Mouse (Mus musculus): ENCODE results near the gene Gdpd5. TPM values are rescaled to one million over a fixed set of nuclear protein-coding genes. Genes with fewer than 3 reads are reported as not detected.

The Gdpd5 gene
- polyA plus RNA-seq, 1 experiment from 2014 or later, result 40.0 TPM

DNA sequence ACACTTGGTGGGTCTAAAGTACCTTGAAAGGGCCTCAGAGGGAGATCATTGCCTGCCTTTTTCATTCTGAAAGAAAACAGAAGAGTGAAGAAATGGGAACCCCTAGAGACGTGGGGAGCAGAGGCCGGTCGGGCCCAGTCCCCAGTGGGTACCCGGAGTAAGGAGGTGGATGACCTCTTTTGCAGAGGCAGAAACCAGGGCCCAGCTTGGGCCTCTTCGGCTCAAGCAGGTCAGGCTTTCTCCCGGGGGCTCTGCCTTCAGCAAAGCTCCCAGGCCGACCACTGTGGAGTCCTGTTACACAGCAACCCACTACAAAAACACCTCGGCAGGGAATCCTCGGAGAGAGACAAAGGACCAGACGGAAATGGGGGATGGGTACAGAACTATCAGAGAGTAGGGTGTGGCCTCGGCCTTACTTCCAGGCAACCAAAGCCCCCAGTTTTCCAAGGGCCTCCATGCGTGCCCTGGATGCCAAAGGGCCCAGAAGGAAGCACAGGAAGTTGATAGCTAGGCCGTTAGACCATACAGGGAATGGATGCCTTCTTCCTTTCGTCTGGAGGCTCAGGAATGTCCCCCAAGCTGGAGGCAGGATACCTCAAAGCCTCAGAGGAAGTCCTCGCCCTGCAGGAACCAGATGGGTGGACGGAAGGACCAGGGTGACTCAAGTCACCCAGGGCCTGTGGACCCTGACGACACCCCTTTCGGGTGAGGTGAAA lies 29.3 kb upstream of the Gdpd5 start:
- Histone ChIP-seq H3K4me3 (replicated peaks; ENCODE audit: low read depth, low read length) (peak overlapping the region; percentile 37), H3K9ac (replicated peaks; ENCODE audit: low read length) (peak overlapping the region; percentile 34), H3K4me1 (ENCODE audit: control insufficient read depth, insufficient read depth, low read length) (peaks cover 52% of the 10 kb centered on the region), H3K27me3 (ENCODE audit: control insufficient read depth, insufficient read depth, low read length) (no peaks in the 10 kb centered on the region), H3K27ac (replicated peaks; ENCODE audit: low read depth, low read length) (peak overlapping the region; percentile 76), H3K4me2 (ENCODE audit: low read length) (peak overlapping the region; percentile 64), H3K36me3 (ENCODE audit: control insufficient read depth, insufficient read depth, low read length) (peaks cover 7% of the 10 kb centered on the region), H3K9me3 (ENCODE audit: control insufficient read depth, low read length) (no peaks in the 10 kb centered on the region)
- WGBS, result 4% methylated on average over 18 of the region's 18 CpGs
- peak; percentile 75 for DNase-seq
- peak; percentile 43; the same call in 1 of the 2 replicates for ATAC-seq (ENCODE audit: low FRiP score, low TSS enrichment)

DNA sequence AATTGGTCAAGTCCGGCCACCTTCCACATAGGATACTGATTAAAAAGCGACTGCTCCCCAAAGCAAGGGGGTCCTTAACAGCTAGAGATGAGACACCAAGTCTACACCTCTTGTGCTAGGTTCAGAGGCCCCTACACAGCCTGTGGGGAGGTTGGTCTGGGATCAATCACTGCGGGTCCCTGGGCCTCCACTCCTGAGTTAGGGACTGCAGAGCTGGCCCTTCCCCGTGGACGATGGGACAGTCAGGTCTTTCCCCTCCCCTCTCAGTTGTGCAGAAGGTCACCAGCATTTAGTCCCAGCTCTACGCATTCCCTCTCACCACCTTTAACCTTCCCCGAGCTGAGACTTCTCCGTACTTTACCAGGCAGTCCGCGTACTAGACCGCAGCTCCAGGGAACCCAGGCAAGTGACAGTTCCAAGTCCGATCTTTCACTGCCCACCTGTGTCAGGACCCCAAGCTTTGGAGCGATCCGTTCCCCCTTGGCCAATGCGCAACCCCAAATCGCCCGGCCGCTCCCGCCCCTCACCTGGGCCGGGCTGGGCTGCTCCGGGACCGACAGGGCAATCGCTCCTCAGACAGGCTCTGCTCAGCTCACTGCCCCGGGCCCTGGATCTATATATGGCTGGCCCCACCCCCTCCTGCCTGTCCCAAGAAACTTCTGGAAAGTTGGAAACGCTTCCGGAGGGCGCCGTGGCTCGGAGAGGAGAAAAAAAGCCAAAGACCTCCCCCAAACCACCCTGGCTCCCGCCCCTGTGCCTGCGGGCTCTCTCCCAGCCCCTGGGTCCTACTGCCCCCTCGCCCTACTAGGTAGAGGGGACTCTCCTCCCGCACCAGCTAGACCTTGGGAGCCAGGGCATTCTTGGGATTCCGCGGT lies 28.5 kb upstream of the Gdpd5 start, which contains the start of gene Serpinh1:
TSS of gene Serpinh1 (minus strand) at position 714 of the 875 bp plus-strand sequence.
- Histone ChIP-seq H3K27me3 (ENCODE audit: control insufficient read depth, insufficient read depth, low read length) (no peaks in the 10 kb centered on the region), H3K9me3 (ENCODE audit: control insufficient read depth, low read length) (no peaks in the 10 kb centered on the region), H3K4me3 (replicated peaks; ENCODE audit: low read depth, low read length) (peak within 1 kb of the TSS; percentile 37), H3K9ac (replicated peaks; ENCODE audit: low read length) (peak within 1 kb of the TSS; percentile 34), H3K4me1 (ENCODE audit: control insufficient read depth, insufficient read depth, low read length) (peaks cover 57% of the 10 kb centered on the region), H3K27ac (replicated peaks; ENCODE audit: low read depth, low read length) (peak within 1 kb of the TSS; percentile 76), H3K4me2 (ENCODE audit: low read length) (peak within 1 kb of the TSS; percentile 64), H3K36me3 (ENCODE audit: control insufficient read depth, insufficient read depth, low read length) (peaks cover 6% of the 10 kb centered on the region; the same call in 1 of the 2 replicates)
- ATAC-seq (ENCODE audit: low FRiP score, low TSS enrichment) (no peak), DNase-seq (peak; percentile 74)
- 3% methylated on average over 35 of the region's 35 CpGs for WGBS

DNA sequence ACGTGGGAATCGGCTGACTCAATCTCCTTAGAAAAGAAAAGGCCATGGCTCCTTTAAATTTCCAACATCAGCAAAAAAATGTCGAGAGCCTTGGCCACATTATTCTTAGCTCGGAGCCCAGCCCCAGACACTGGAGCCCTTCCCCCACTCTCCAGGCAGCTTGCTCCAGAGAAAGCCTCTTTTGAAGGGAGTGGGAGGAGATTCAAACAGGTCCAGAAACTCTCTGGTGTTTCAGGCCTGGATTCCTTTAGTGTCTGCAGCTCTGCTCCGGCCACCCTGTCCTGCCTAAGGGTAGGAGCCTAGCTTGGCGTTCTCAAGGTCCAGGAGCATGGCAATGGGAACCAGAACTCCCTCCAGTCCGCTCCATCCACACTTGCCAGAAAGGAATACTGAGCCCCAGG lies 25.5 kb upstream of the Gdpd5 start:
- Histone ChIP-seq H3K4me3 (replicated peaks; ENCODE audit: low read depth, low read length) (no peak overlapping the region), H3K27me3 (ENCODE audit: control insufficient read depth, insufficient read depth, low read length) (no peaks in the 10 kb centered on the region), H3K9ac (replicated peaks; ENCODE audit: low read length) (peak overlapping the region; percentile 31; the same call in 1 of the 2 replicates), H3K4me2 (ENCODE audit: low read length) (peak overlapping the region; percentile 14), H3K27ac (replicated peaks; ENCODE audit: low read depth, low read length) (peak overlapping the region; percentile 76), H3K36me3 (ENCODE audit: control insufficient read depth, insufficient read depth, low read length) (no peaks in the 10 kb centered on the region), H3K4me1 (ENCODE audit: control insufficient read depth, insufficient read depth, low read length) (peaks cover 65% of the 10 kb centered on the region), H3K9me3 (ENCODE audit: control insufficient read depth, low read length) (no peaks in the 10 kb centered on the region)
- ATAC-seq (ENCODE audit: low FRiP score, low TSS enrichment), result no peak
- DNase-seq, result peak; percentile 87
- 4% methylated on average over 7 of the region's 7 CpGs for WGBS

DNA sequence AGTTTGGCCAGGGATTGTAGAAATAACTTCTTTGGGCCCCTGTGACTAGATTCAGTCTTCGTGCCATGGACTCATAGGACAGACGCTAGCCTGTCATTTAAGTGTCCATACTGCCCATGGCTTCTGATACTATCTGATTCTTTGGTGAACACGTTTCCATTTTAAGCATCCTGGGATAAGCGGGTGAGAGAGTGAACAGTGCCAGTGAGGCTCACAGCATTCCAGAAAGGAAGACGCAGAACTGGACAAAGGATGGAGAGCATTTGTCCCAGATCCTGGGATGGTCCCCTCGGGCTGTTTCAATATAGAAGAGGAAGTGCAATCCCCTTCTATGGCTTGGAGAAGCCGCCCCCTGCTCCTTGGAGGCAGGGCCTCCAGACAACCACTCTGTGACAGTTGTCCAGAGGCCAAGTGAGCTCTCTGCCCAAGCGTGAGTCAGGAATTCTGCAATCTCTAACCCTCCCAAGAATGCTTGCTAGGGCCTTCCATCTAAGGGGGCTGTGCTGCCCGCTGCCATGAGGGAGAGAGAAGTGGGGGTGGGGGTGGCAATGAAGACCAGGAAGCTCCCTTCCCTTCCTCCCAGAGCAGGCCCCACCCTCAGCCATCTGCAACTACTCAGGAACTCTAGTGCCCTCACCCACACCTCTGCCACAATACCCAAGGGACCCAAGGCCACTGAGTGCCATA lies 24.8 kb upstream of the Gdpd5 start:
- Histone ChIP-seq H3K9me3 (ENCODE audit: control insufficient read depth, low read length) (no peaks in the 10 kb centered on the region), H3K4me3 (replicated peaks; ENCODE audit: low read depth, low read length) (no peak overlapping the region), H3K4me1 (ENCODE audit: control insufficient read depth, insufficient read depth, low read length) (peaks cover 64% of the 10 kb centered on the region), H3K9ac (replicated peaks; ENCODE audit: low read length) (peak overlapping the region; percentile 31; the same call in 1 of the 2 replicates), H3K27me3 (ENCODE audit: control insufficient read depth, insufficient read depth, low read length) (no peaks in the 10 kb centered on the region), H3K36me3 (ENCODE audit: control insufficient read depth, insufficient read depth, low read length) (no peaks in the 10 kb centered on the region), H3K4me2 (ENCODE audit: low read length) (peak overlapping the region; percentile 14; the same call in 1 of the 2 replicates), H3K27ac (replicated peaks; ENCODE audit: low read depth, low read length) (peak overlapping the region; percentile 76)
- 26% methylated on average over 9 of the region's 9 CpGs for WGBS
- ATAC-seq (ENCODE audit: low FRiP score, low TSS enrichment), result no peak
- peak; percentile 30 for DNase-seq

- H3K4me3 ChIP-seq (replicated peaks; ENCODE audit: low read depth, low read length), result no peak overlapping the region
- no peak overlapping the region for H3K27ac ChIP-seq (replicated peaks; ENCODE audit: low read depth, low read length)
- WGBS, result 61% methylated on average over 7 of the region's 7 CpGs
- H3K4me2 ChIP-seq (ENCODE audit: low read length), result no peak overlapping the region
- no peaks in the 10 kb centered on the region for H3K9me3 ChIP-seq (ENCODE audit: control insufficient read depth, low read length)
- no peaks in the 10 kb centered on the region for H3K27me3 ChIP-seq (ENCODE audit: control insufficient read depth, insufficient read depth, low read length)
- no peak overlapping the region for H3K9ac ChIP-seq (replicated peaks; ENCODE audit: low read length)
- no peak for DNase-seq
- H3K36me3 ChIP-seq (ENCODE audit: control insufficient read depth, insufficient read depth, low read length), result no peaks in the 10 kb centered on the region
- no peak for ATAC-seq (ENCODE audit: low FRiP score, low TSS enrichment)
- peaks cover 56% of the 10 kb centered on the region for H3K4me1 ChIP-seq (ENCODE audit: control insufficient read depth, insufficient read depth, low read length)
Observed at GRCm38 (mm10) chr7:99357201-99357600, 24.0 kb upstream of the Gdpd5 start.

GRCm38 (mm10) chr7:99358371-99358770 lies 22.8 kb upstream of the Gdpd5 start:
- ATAC-seq (ENCODE audit: low FRiP score, low TSS enrichment) (no peak), DNase-seq (no peak)
- no peaks in the 10 kb centered on the region for H3K27me3 ChIP-seq (ENCODE audit: control insufficient read depth, insufficient read depth, low read length)
- no peak overlapping the region for H3K4me3 ChIP-seq (replicated peaks; ENCODE audit: low read depth, low read length)
- no peak overlapping the region for H3K27ac ChIP-seq (replicated peaks; ENCODE audit: low read depth, low read length)
- no peak overlapping the region for H3K4me2 ChIP-seq (ENCODE audit: low read length)
- no peaks in the 10 kb centered on the region for H3K9me3 ChIP-seq (ENCODE audit: control insufficient read depth, low read length)
- no peaks in the 10 kb centered on the region for H3K36me3 ChIP-seq (ENCODE audit: control insufficient read depth, insufficient read depth, low read length)
- peaks cover 44% of the 10 kb centered on the region for H3K4me1 ChIP-seq (ENCODE audit: control insufficient read depth, insufficient read depth, low read length)
- 92% methylated on average over 8 of the region's 8 CpGs for WGBS
- no peak overlapping the region for H3K9ac ChIP-seq (replicated peaks; ENCODE audit: low read length)

DNA sequence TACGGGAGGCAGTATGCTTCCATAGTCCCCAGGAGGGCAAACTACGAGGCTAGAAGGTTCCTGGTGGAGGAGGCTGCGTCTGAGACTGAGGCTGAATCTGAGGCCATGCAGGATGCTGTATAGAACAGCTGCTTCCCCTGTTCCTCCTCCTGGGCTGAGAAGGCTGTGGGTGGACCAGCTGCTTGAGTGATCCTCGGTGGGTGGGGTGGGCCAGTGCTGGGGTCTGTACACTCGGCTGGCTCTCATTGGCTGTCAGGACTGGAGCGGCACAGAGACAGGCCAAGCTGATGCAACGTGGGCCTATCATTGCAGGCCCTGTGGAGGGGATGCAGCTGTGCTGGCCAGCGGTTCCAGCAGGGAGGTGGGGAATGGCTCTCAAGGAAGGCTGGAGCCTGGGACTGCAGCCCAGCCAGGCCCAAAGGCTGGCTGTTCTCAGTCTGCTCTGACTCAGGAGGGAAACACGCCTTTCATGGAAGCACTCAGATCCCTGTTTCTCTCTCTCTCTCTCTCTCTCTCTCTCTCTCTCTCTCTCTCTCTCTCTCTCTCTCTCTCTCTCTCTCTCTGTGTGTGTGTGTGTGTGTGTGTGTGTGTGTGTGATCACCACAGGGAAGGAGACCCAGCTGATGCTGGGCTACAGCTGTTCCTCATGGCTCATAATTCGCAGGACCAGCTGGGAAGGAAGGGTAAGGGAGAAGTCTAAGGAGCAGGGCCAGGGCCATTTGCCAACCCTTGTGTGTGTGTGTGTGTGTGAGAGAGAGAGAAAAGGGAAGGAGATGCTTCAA lies 21.0 kb upstream of the Gdpd5 start:
- no peaks in the 10 kb centered on the region for H3K27me3 ChIP-seq (ENCODE audit: control insufficient read depth, insufficient read depth, low read length)
- peak; percentile 91 for DNase-seq
- H3K9me3 ChIP-seq (ENCODE audit: control insufficient read depth, low read length), result no peaks in the 10 kb centered on the region
- peak overlapping the region; percentile 96 for H3K27ac ChIP-seq (replicated peaks; ENCODE audit: low read depth, low read length)
- peak overlapping the region; percentile 48 for H3K9ac ChIP-seq (replicated peaks; ENCODE audit: low read length)
- ATAC-seq (ENCODE audit: low FRiP score, low TSS enrichment), result peak; percentile 95
- no peaks in the 10 kb centered on the region for H3K36me3 ChIP-seq (ENCODE audit: control insufficient read depth, insufficient read depth, low read length)
- 7% methylated on average over 10 of the region's 10 CpGs for WGBS
- peaks cover 46% of the 10 kb centered on the region for H3K4me1 ChIP-seq (ENCODE audit: control insufficient read depth, insufficient read depth, low read length)
- H3K4me2 ChIP-seq (ENCODE audit: low read length), result peak overlapping the region; percentile 32
- no peak overlapping the region for H3K4me3 ChIP-seq (replicated peaks; ENCODE audit: low read depth, low read length)
